10 mouse cellular contexts compared by ENCODE assay signal in genomic region chr17:13684256-13684655, GRCm38 (mm10).
DNase-seq lines count a peak whose midpoint lies in the region; ATAC-seq and TF ChIP-seq lines count a peak whose summit lies in the region.
"Had no signal": no experiment of that assay in that cellular context is flagged by ENCODE, and none has a peak within 500 bp of the region (broad histone marks: within the 10 kb centered on the region; RNA-seq: fewer than 3 reads in every experiment).

No protein-coding gene starts in this region.

- no peak overlapping the region for H3K4me3 ChIP-seq in heart, embryonic 13.5 days
- no peak overlapping the region for H3K4me3 ChIP-seq in lung, postnatal 0 days (ENCODE audit: low read depth, low read length)
- H3K4me3 ChIP-seq in cortical plate, adult 2 months (ENCODE audit: insufficient read depth, low read length), result no peak overlapping the region
- no peak overlapping the region for H3K4me3 ChIP-seq in liver, embryonic 16.5 days (ENCODE audit: low read depth, low read length)

- DNase-seq in heart, postnatal 25 days (ENCODE audit: low spot score), result no peak
- DNase-seq in lung, postnatal 0 days (ENCODE audit: low spot score), result no peak
- no peak for DNase-seq in lung, postnatal 36 days
- no peak for DNase-seq in layer of hippocampus, adult 9-11 months
- no peak for DNase-seq in layer of hippocampus, postnatal 10 days (ENCODE audit: low spot score in 2 of 2)
- DNase-seq: cerebellum, adult 2 months; right cerebral cortex, postnatal 4 days had no signal

- intact Hi-C loops in heart, postnatal 25 days (cut with DNase I), result loop anchor here (5.0 kb wide), 2 partner anchors 143 to 212 kb away; no protein-coding TSS in a partner anchor

- ATAC-seq in heart, embryonic 13.5 days (ENCODE audit: extremely low read depth, insufficient number of reproducible peaks, low FRiP score, low TSS enrichment), result no peak
- ATAC-seq in lung, postnatal 0 days, result no peak
- no peak for ATAC-seq in liver, embryonic 16.5 days (ENCODE audit: low read depth)

- no peaks in the 10 kb centered on the region for H3K9me3 ChIP-seq in heart, embryonic 13.5 days
- no peaks in the 10 kb centered on the region for H3K9me3 ChIP-seq in lung, postnatal 0 days (ENCODE audit: low read length)
- H3K9me3 ChIP-seq in liver, embryonic 16.5 days (replicated peaks; ENCODE audit: control insufficient read depth, low read length), result no peaks in the 10 kb centered on the region

- H3K27me3 ChIP-seq in heart, embryonic 13.5 days (replicated peaks), result no peaks in the 10 kb centered on the region
- H3K27me3 ChIP-seq in lung, postnatal 0 days (replicated peaks; ENCODE audit: insufficient read depth, low read length), result no peaks in the 10 kb centered on the region
- H3K27me3 ChIP-seq in liver, embryonic 16.5 days (ENCODE audit: control insufficient read depth, insufficient read depth, low read depth, low read length), result no peaks in the 10 kb centered on the region

- TF ChIP-seq POLR2A in cortical plate, adult 2 months (IDR thresholded peaks at IDR 0.05; ENCODE audit: extremely low read depth, insufficient read depth, low read length), result no peak

- no peaks in the 10 kb centered on the region for H3K36me3 ChIP-seq in heart, embryonic 13.5 days
- H3K36me3 ChIP-seq in lung, postnatal 0 days (ENCODE audit: insufficient read depth, low read length), result no peaks in the 10 kb centered on the region
- no peaks in the 10 kb centered on the region for H3K36me3 ChIP-seq in liver, embryonic 16.5 days (ENCODE audit: control insufficient read depth, insufficient read depth)

- H3K4me2 ChIP-seq in heart, embryonic 13.5 days, result no peak overlapping the region
- no peak overlapping the region for H3K4me2 ChIP-seq in lung, postnatal 0 days (replicated peaks; ENCODE audit: low read depth, low read length)
- no peak overlapping the region for H3K4me2 ChIP-seq in liver, embryonic 16.5 days (ENCODE audit: low read depth, low read length)

- peak overlapping the region; percentile 95 for H3K27ac ChIP-seq in heart, embryonic 13.5 days (replicated peaks)
- H3K27ac ChIP-seq in lung, postnatal 0 days (ENCODE audit: low read length), result peak overlapping the region; percentile 52; the same call in 1 of the 2 replicates
- peak overlapping the region; percentile 31; the same call in 1 of the 2 replicates for H3K27ac ChIP-seq in cortical plate, adult 2 months (ENCODE audit: insufficient read depth, low read length)
- peak overlapping the region; percentile 84; the same call in 1 of the 2 replicates for H3K27ac ChIP-seq in liver, embryonic 16.5 days (ENCODE audit: low read length)

- no peak for TF ChIP-seq EP300 in lung, postnatal 0 days (IDR thresholded peaks at IDR 0.05)

- TF ChIP-seq CTCF in lung, postnatal 0 days (IDR thresholded peaks at IDR 0.05), result no peak
- TF ChIP-seq CTCF in cortical plate, adult 2 months (IDR thresholded peaks at IDR 0.05; ENCODE audit: extremely low read depth, insufficient read depth, low read length), result no peak

- 59% methylated on average over 7 of the region's 7 CpGs for WGBS in heart, embryonic 13.5 days
- WGBS in lung, postnatal 0 days, result 56% methylated on average over 7 of the region's 7 CpGs
- WGBS in liver, embryonic 16.5 days (ENCODE audit: insufficient replicate concordance), result 38% methylated on average over 7 of the region's 7 CpGs

- peak overlapping the region; percentile 81; the same call in 1 of the 2 replicates for H3K9ac ChIP-seq in heart, embryonic 13.5 days
- no peak overlapping the region for H3K9ac ChIP-seq in lung, postnatal 0 days (replicated peaks; ENCODE audit: low read depth)
- no peak overlapping the region for H3K9ac ChIP-seq in liver, embryonic 16.5 days (ENCODE audit: low read depth, low read length)

- H3K4me1 ChIP-seq in heart, embryonic 13.5 days, result peaks cover 50% of the 10 kb centered on the region
- no peaks in the 10 kb centered on the region; the same call in 1 of the 2 replicates for H3K4me1 ChIP-seq in lung, postnatal 0 days (ENCODE audit: insufficient read depth, low read depth, low read length)
- peaks cover 3% of the 10 kb centered on the region; the same call in 1 of the 2 replicates for H3K4me1 ChIP-seq in cortical plate, adult 2 months (ENCODE audit: control insufficient read depth, insufficient read depth, low read length)
- H3K4me1 ChIP-seq in liver, embryonic 16.5 days (ENCODE audit: control insufficient read depth, low read depth, low read length), result peaks cover 6% of the 10 kb centered on the region

Comparison
In these comparisons a context has a peak if more than half of its experiments do, and no peak if none do; other contexts are left out.
1. H3K27ac ChIP-seq: peak in every context shown above with its lines; median percentile 95 in heart, embryonic 13.5 days; 84 in liver, embryonic 16.5 days; 52 in lung, postnatal 0 days; 31 in cortical plate, adult 2 months.